Mouse (Mus musculus): ENCODE measurements around the gene Wdtc1.

- TF ChIP-seq HCFC1 (IDR thresholded peaks at IDR 0.05; ENCODE audit: low read depth, low read length) (no peak), CTCF (conservative IDR thresholded peaks at IDR 0.05 in 1 of 2, IDR thresholded peaks at IDR 0.05 in 1 of 2; ENCODE audit: low read depth in 2 of 2, low read length in 2 of 2) (no peak), TBP (conservative IDR thresholded peaks at IDR 0.05; ENCODE audit: low read depth, low read length) (no peak), UBTF (IDR thresholded peaks at IDR 0.05; ENCODE audit: low read depth, low read length) (no peak), POLR2A (IDR thresholded peaks at IDR 0.05; ENCODE audit: low read depth, low read length) (no peak), SMC3 (IDR thresholded peaks at IDR 0.05; ENCODE audit: low read depth, low read length) (no peak), CHD2 (IDR thresholded peaks at IDR 0.05; ENCODE audit: low read length) (no peak), GABPA (IDR thresholded peaks at IDR 0.05; ENCODE audit: insufficient replicate concordance, low read depth, low read length) (no peak), EP300 (IDR thresholded peaks at IDR 0.05; ENCODE audit: low read length) (no peak), SIN3A (IDR thresholded peaks at IDR 0.05; ENCODE audit: low read length) (no peak), POLR2AphosphoS2 (IDR thresholded peaks at IDR 0.05; ENCODE audit: low read depth, low read length) (no peak), ETS1 (conservative IDR thresholded peaks at IDR 0.05; ENCODE audit: low read depth, low read length) (no peak)
These were observed 32.9 kb upstream of the Wdtc1 start for GRCm38 (mm10) chr4:133386061-133386797.
